22 mouse cellular contexts compared by ENCODE assay signal in genomic region chr2:100964584-100964983, GRCm38 (mm10).
A peak's percentile ranks its signal among the peaks of the same experiment; 100 is the strongest.
DNase-seq lines count a peak whose midpoint lies in the region; ATAC-seq and TF ChIP-seq lines count a peak whose summit lies in the region.
"Had no signal": no experiment of that assay in that cellular context is flagged by ENCODE, and none has a peak within 500 bp of the region (broad histone marks: within the 10 kb centered on the region; RNA-seq: fewer than 3 reads in every experiment).

No protein-coding gene starts in this region.

- H3K4me1 ChIP-seq in embryonic fibroblast, embryonic 13.5 days (ENCODE audit: control insufficient read depth, insufficient read depth, low read length) = peaks cover 4% of the 10 kb centered on the region
- H3K4me1 ChIP-seq in kidney, embryonic 16.5 days (ENCODE audit: insufficient read depth, low read length) = no peaks in the 10 kb centered on the region
- H3K4me1 ChIP-seq: embryonic facial prominence, embryonic 13.5 days; embryonic facial prominence, embryonic 15.5 days; forebrain, embryonic 10.5 days; forebrain, embryonic 13.5 days; forebrain, embryonic 15.5 days had no signal

- H3K79me3 ChIP-seq in C2C12 (ENCODE audit: low read depth) = no peaks in the 10 kb centered on the region

- no peaks in the 10 kb centered on the region for H3K9me3 ChIP-seq in kidney, embryonic 16.5 days (ENCODE audit: low read length)
- H3K9me3 ChIP-seq: embryonic facial prominence, embryonic 13.5 days; embryonic facial prominence, embryonic 15.5 days; forebrain, embryonic 10.5 days; forebrain, embryonic 13.5 days; forebrain, embryonic 15.5 days had no signal

- H3K4me2 ChIP-seq in myocyte (ENCODE audit: low read depth) = peak overlapping the region; percentile 29
- H3K4me2 ChIP-seq in kidney, embryonic 16.5 days (replicated peaks; ENCODE audit: low read depth, low read length) = no peak overlapping the region
- H3K4me2 ChIP-seq: embryonic facial prominence, embryonic 13.5 days; embryonic facial prominence, embryonic 15.5 days; forebrain, embryonic 13.5 days; forebrain, embryonic 15.5 days had no signal

- no peak for DNase-seq in thymus, adult 18-20 months
- DNase-seq: adrenal gland, adult 8-10 months; adrenal gland, postnatal 14 days; adrenal gland, postnatal 36 days; B cell, adult 2 months; cerebellum, adult 11-12 months; cerebellum, adult 2 months; cerebellum, adult 9-10 months; cerebellum, postnatal 10 days; cerebellum, postnatal 25 days; forebrain, postnatal 0 days had no signal

- no peak overlapping the region for H3ac ChIP-seq in C2C12 (ENCODE audit: control insufficient read depth, insufficient read length, low read depth)
- H3ac ChIP-seq in myocyte (ENCODE audit: control insufficient read depth, insufficient read length) = no peak overlapping the region

- H3K79me2 ChIP-seq in C2C12 (ENCODE audit: control insufficient read depth, insufficient read depth) (no peaks in the 10 kb centered on the region), myocyte (ENCODE audit: control insufficient read depth, insufficient read depth) (no peaks in the 10 kb centered on the region)

- H3K9ac ChIP-seq in kidney, embryonic 16.5 days (replicated peaks; ENCODE audit: low read length) = no peak overlapping the region
- H3K9ac ChIP-seq: embryonic facial prominence, embryonic 13.5 days; embryonic facial prominence, embryonic 15.5 days; forebrain, embryonic 13.5 days; forebrain, embryonic 15.5 days; forebrain, postnatal 0 days had no signal

- TF ChIP-seq CTCF in C2C12 (IDR thresholded peaks at IDR 0.05; ENCODE audit: control insufficient read depth, insufficient read depth, insufficient read length) = no peak
- TF ChIP-seq CTCF in embryonic fibroblast, embryonic 13.5 days (IDR thresholded peaks at IDR 0.05; ENCODE audit: borderline replicate concordance, insufficient read depth, low read length) = no peak

- H3K36me3 ChIP-seq in C2C12 (ENCODE audit: control insufficient read depth, insufficient read depth) (no peaks in the 10 kb centered on the region), myocyte (ENCODE audit: control insufficient read depth, insufficient read depth) (no peaks in the 10 kb centered on the region)
- no peaks in the 10 kb centered on the region for H3K36me3 ChIP-seq in kidney, embryonic 16.5 days (ENCODE audit: insufficient read depth, low read length)
- H3K36me3 ChIP-seq: embryonic facial prominence, embryonic 13.5 days; embryonic facial prominence, embryonic 15.5 days; forebrain, embryonic 10.5 days; forebrain, embryonic 15.5 days had no signal

- peak overlapping the region; percentile 61 for H3K27ac ChIP-seq in embryonic fibroblast, embryonic 13.5 days (ENCODE audit: insufficient read depth, low read length)
- no peak overlapping the region for H3K27ac ChIP-seq in kidney, embryonic 16.5 days (ENCODE audit: low read length)
- H3K27ac ChIP-seq: embryonic facial prominence, embryonic 13.5 days; embryonic facial prominence, embryonic 15.5 days; forebrain, embryonic 10.5 days; forebrain, embryonic 13.5 days; forebrain, embryonic 15.5 days had no signal

- no peaks in the 10 kb centered on the region for H3K27me3 ChIP-seq in C2C12 (ENCODE audit: control insufficient read depth, insufficient read depth, insufficient read length)
- no peaks in the 10 kb centered on the region for H3K27me3 ChIP-seq in myocyte (ENCODE audit: control insufficient read depth, insufficient read depth, insufficient read length)
- H3K27me3 ChIP-seq in kidney, embryonic 16.5 days (ENCODE audit: insufficient read depth, low read length) = no peaks in the 10 kb centered on the region
- H3K27me3 ChIP-seq: embryonic facial prominence, embryonic 13.5 days; embryonic facial prominence, embryonic 15.5 days; forebrain, embryonic 13.5 days; forebrain, embryonic 15.5 days; Patski had no signal

- TF ChIP-seq POLR2A in embryonic fibroblast, embryonic 13.5 days (IDR thresholded peaks at IDR 0.05; ENCODE audit: low read depth, low read length) = no peak
- no peak for TF ChIP-seq POLR2A in myocyte (IDR thresholded peaks at IDR 0.05; ENCODE audit: insufficient read length, low read depth)

- 93% methylated on average over 2 of the region's 2 CpGs for WGBS in kidney, embryonic 16.5 days

- ATAC-seq in kidney, embryonic 16.5 days (ENCODE audit: low FRiP score, low TSS enrichment) = no peak
- ATAC-seq: activated CD4-positive, CD25-positive, alpha-beta regulatory T cell, adult 4 months; forebrain, embryonic 13.5 days; forebrain, embryonic 15.5 days; forebrain, postnatal 0 days; Patski had no signal

- no peak overlapping the region for H3K4me3 ChIP-seq in C2C12 (ENCODE audit: insufficient read depth, poor library complexity, severe bottlenecking)
- H3K4me3 ChIP-seq in embryonic fibroblast, embryonic 13.5 days (ENCODE audit: insufficient read depth, low read length) = no peak overlapping the region
- H3K4me3 ChIP-seq in myocyte = no peak overlapping the region
- no peak overlapping the region for H3K4me3 ChIP-seq in kidney, embryonic 16.5 days (ENCODE audit: low read length)
- H3K4me3 ChIP-seq: embryonic facial prominence, embryonic 13.5 days; embryonic facial prominence, embryonic 15.5 days; forebrain, embryonic 10.5 days; forebrain, embryonic 13.5 days; forebrain, embryonic 15.5 days had no signal

TF ChIP-seq in C2C12, 6 proteins besides CTCF, POLR2A, EP300 and RAD21:
- TF ChIP-seq CEBPB (IDR thresholded peaks at IDR 0.05; ENCODE audit: low read depth) = peak; percentile 66
- TF ChIP-seq USF1 (IDR thresholded peaks at IDR 0.05; ENCODE audit: low read depth) = no peak

TF ChIP-seq in myocyte, 11 proteins besides CTCF, POLR2A, EP300 and RAD21:
- TF ChIP-seq CEBPB (IDR thresholded peaks at IDR 0.05; ENCODE audit: insufficient read depth, poor library complexity, severe bottlenecking) = peak; percentile 65; the same call in 1 of the 2 replicates
- no peak for TF ChIP-seq TCF3 (IDR thresholded peaks at IDR 0.05; ENCODE audit: insufficient read length, low read depth)
